Mouse (Mus musculus) frontal cortex, postnatal 36 days (tissue): ENCODE results near the gene Gm4450.
"Not testable (repeated sequence)": the region's sequence is repeated elsewhere in the genome, so short reads cannot be mapped to it uniquely, and the experiment has no call there.

Experiments
- DNase-seq, 2 experiments: peaks; one replicate each; pipeline ENCODE4 v3.0.0; 2022; ENCODE audit warnings: low spot score in 2 of 2

The Gm4450 gene

DNA sequence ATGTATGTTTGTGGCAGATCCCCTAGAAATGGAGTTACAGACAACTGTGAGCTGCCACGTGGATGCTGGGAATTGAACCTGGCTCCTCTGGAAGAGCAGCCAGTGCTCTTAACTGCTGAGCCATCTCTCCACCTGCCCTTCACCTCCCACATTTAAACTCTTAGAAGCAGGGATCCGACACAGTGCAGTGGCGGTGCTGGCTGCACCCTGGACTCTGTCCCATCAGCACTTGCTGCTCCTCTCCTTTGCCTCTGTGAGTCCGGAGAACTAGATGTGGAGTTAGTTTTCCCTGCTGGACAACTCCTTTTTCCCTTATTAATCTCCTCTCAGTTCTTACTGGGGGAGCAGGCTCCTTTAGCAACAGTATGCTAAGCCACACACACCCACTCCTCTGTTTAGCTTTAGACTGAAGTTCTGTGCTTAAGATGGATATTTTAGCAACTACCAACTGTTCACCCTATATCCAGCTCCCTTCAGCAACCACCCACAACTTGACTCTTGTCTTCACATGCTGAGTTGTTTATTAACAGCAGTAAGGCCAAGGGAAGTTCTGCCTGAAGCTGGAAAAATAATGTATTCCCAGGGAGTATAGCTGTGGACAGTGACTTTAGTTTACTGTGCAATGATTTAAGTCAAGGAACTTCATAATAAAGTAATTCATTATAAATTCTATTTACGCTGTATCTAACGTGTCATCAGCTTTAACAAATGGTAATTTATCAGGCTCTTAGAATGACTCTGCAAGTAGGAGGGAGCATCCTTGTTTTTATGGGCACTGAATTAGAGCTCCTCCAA is 37.7 kb downstream of the Gm4450 start:
- peak in 1 of 2 experiments; percentile 60 for DNase-seq

GRCm38 (mm10) chr3:98417328-98417727 is 39.6 kb downstream of the Gm4450 start:
- DNase-seq: peak; percentile 84 to 88

DNA sequence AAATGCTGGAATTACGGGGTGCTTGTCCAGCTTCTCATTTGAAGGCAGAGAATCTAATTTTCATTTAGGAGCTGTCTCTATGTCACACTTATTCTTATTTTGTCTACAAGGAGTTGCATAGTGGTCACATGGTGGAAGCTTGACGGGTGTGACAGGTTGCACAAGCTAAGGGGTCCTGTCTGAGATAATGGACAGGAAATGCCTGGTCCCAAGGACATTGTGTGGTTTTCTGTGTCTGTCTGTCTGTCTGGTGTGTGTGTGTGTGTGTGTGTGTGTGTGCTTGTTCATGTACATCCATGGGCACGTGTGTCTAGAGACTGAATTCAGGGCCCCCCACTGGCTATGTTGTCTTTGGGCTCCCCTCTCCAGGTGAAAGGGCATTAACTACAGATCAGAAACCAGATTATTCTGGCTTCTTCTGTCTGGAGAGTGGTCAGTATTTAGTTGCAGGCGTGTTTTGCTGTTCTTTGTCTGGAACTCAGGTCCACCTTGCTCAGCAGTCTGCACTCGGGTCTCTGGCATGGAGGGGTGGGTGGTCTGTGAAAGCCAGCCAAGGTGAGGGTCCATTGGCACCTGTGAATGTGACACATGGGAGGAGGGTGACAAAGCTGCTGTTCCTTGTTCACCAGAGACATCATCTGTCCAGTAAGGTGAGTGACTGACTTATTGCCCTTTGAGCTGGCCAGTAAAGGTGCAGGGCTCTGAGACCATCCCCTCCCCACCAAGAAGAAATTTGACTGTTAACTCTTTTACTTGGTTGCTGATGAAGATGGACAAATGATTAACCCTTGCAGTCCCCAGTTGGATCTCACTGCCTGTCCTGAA is 40.3 kb downstream of the Gm4450 start:
- no peak for DNase-seq

DNA sequence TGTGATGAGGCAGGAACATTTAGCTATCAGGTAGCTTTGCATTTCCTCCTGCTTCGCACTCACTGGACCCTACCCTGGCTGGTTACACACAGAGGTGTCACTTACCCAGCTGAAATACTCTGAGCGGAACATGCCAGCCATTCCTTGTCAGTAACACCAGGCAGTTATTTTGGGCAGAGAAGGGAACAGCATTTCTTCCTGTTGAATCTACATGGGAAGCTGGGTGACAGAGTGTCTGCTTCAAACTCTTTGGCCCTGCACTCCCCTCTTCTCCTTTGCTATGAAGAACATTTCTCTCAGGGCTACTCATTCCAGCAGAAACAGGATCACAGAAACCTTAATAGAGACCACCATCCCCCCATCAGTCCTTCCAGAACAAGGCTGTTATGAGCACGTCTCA is 42.6 kb downstream of the Gm4450 start:
- no peak for DNase-seq

GRCm38 (mm10) chr3:98413733-98414132 is 43.2 kb downstream of the Gm4450 start:
- DNase-seq: no peak

GRCm38 (mm10) chr3:98410619-98411580 is 46.0 kb downstream of the Gm4450 start:
- not testable (repeated sequence) for DNase-seq

DNA sequence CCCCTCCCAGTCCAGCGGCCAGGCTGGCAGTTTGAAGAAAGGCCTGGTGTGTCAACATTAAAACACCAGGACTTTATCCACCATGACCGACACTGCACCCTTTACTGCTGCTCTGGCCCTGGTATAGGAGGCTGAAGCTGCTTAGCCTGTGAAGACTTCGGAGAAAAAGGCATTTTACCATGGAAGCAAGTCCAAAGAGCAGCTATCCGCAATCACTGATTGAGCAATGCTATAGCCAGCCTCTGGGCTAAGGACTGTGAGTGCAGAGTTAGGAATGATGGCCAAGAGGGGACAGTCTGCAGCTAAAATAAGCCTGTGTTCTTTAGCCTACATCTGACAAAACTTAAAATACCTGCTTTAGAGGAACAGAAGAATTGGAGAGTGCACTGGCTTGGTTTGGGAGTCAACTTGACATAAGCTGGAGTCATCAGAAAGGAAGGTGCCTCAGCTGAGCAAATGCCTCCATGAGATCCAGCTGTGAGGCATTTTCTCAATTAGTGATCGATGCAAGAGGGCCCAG is 49.6 kb downstream of the Gm4450 start:
- DNase-seq: not testable (repeated sequence)

DNA sequence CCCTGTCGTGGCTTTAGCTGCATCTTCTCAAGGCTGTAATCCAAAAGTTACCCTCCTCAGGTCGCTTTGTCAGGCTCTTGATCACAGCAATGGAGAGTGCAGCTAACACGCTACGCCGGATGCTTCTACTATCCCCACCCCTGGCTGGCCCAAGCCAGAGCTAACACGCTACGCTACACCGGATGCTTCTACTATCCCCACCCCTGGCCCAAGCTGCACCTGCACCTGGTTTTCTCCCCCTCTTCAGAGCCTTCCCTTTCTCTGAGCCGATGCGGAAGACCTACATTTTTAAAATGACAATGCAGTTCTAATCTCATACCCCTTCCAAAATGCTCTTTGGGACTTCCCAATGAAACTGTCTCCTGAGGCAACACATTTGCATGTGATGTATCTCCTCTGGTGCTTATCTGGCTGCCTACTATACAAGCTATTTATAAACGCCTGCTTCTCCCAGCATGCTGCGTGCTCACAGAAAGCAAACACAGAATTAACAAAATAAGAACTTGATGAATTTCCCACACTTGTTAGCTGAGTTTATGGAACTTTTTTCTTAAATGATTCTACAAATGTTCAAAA is 50.3 kb downstream of the Gm4450 start:
- DNase-seq: peak in 1 of 2 experiments; percentile 43

DNA sequence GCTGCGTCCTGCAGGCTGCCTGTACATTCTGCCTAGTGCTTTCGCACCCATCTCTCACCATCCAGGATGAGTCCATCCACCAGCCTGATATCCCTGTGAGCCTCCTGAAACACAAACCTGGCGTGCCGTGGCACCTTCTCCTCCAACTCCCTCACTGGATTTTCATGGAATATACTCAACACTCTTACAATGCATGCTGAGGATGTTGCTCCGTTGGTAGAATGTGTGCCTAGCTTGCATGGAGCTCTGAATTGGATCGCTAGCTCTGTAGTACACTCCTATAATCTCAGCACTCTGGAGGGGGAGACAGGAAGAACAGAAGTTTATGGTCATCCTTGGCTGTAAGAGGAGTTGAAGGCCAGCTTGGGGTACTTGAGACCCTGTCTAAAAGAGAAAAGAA is 51.0 kb downstream of the Gm4450 start:
- not testable (repeated sequence) for DNase-seq

- not testable (repeated sequence) for DNase-seq
These were observed 52.5 kb downstream of the Gm4450 start for GRCm38 (mm10) chr3:98404268-98404895.
